Mouse (Mus musculus): ENCODE results near the gene Caskin1.

GRCm38 (mm10) chr17:24468636-24469246 is 19.7 kb upstream of the Caskin1 start:
- no peak for TF ChIP-seq CTCF (IDR thresholded peaks at IDR 0.05; ENCODE audit: control insufficient read depth, insufficient read depth, low read length)
- no peak for TF ChIP-seq POLR2A (IDR thresholded peaks at IDR 0.05; ENCODE audit: borderline replicate concordance, control insufficient read depth, low read depth, low read length)
